Mouse (Mus musculus) embryo, embryonic 10.5 days (tissue): ENCODE results near the gene Tmem253.

ENCODE experiments used
- DNase-seq: peaks from one replicate; pipeline ENCODE4 v3.0.0-alpha.2; 2015; ENCODE audit warnings: low spot score

The Tmem253 gene

GRCm38 (mm10) chr14:52015445-52016100 lies at the start of gene Tmem253:
Gene Tmem253, plus strand, starts transcription at chr14:52015658.
- no peak for DNase-seq

DNA sequence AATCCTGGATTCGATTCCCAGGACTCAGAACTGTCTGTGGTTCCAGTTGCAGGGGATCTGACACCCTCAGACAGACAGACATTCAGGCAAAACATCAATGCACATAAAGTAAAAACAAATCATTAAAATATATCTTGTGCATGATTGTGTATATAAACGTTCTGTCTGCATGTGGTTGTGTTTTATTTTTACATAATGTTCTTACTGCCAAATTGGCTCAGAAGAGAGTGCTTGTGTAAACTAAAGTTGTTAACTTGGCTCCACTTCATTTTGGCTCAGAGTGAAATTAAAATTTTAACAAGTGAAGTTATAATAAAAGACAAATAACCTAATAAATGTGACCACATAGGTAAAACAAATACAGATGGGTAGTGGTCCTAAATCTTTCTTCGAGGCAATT lies 48.1 kb upstream of the Tmem253 start:
- no peak for DNase-seq

DNA sequence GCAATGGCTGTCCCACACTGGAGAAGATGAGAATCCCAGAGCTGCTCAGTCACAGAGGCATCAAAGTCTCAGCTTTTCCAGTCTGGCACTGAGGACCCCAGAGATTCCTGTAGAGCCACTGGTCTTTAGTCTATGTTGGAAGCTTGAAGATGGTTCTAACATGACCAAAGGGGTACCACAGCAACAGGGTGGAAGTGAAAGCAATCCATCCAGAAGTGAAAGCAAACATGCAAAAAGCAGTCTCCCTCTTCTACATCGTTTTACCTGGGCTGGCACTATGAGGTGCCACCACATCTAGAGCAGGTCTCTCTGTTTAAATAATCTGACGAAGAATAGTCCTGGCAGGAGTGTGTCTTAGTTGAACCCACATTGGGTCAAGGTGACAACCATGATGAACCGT lies 36.2 kb upstream of the Tmem253 start:
- no peak for DNase-seq

- DNase-seq = no peak
Observed at GRCm38 (mm10) chr14:51983251-51983650, 32.2 kb upstream of the Tmem253 start.

DNA sequence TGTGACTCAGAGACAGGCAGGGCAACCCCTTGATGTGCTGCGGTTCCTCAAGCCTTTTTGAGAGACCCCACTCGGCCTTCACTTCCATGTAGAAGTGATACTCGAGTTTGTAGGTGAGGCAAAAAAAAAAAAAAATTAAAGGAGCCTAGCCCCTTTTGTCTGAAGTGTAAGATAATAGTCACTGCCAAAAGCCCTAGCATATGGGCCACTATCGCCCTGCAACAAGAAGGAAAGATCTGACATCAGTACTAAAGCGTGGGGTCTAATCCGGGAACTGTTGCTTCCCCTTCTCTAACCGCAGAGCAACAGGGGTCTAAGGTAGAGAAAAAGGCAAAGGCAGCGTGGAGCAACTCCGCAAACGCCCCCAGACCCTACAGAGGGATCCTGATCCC lies 31.6 kb upstream of the Tmem253 start:
- DNase-seq = no peak

DNA sequence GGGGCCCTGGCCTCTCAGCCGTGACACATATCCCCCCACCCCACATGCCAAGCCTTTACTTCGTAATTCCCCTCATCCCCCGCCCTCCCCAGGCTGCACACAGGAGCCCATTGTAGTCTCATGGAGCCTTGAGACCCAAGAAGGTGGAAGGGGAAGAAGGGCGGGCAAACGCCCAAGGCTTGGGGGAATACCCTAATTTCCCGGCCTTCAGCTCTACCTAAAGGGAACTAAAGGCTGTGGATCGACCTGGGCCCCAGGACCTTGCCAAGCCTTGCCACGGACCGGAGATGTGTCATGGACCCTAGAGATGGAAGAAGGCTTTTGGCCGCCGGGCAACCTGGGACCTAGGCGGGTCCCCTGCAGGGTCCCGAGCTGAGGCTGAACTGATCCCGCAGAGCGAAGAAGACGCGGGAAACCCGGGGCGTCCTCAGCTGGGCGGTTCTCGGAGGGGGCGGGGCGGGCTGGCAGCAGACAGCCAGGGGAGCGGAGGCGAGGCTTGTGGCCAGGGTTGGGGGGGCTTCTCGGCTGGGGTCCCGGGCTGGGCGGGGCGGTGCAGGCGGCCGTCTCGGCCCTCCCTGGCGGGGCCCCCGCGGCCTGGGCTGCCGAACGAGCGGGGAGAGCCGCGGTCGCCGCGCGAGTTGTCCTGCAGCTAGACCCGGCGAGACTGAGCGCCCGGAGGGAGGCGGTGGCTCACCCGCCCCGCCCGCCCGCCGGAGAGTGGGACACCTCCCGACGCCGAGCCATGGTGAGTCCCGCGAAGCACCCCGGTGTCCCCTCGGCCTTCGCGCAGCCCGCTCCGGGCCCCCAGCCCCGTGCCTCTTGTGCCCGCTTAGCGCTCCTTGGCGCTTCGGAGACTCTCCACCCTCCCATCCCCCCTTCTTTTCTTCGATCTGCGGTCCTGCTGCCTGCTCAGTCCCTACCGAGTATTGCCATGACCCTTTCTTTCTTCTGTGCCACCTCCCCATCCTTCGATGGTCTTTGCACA lies 30.9 kb upstream of the Tmem253 start, which contains the start of gene Arhgef40:
Gene Arhgef40 (plus strand): TSS at position 473 of the 985 bp plus-strand sequence.
- DNase-seq = peak; percentile 86

GRCm38 (mm10) chr14:51985301-51986152 lies 29.9 kb upstream of the Tmem253 start:
- DNase-seq = peak; percentile 87

DNA sequence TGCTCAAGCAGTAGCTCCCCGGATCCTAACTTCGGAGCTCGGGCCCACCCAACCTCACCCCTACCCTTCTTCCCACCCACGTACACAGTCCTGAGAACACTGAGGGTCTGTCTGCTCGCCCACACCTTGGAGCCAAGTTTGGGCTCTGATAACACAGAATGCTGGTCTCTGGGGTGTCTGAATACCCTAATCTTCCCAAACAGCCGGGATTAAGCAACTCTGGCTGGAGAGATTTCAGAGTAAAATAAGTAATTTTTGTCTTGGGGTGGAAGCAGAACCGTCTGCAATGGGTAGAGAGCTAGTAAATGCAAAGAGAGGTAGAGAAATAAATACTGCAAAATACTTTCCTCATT lies 29.3 kb upstream of the Tmem253 start:
- no peak for DNase-seq

DNA sequence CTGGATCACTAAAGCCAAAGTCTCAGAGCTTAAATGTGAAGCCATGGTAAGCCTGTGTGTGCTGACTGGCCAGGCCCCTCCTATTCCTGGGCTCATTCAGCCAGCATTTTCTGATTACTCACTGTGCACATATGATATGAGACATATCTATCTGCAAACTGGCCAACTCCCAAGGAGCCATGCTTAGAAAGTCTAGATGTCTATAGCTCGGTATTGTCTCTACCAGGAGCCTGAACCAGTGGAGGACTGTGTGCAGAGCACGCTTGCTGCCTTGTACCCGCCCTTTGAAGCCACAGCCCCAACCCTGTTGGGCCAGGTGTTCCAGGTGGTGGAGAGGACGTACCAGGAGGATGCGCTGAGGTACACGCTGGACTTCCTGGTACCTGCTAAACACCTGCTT lies 28.3 kb upstream of the Tmem253 start:
- DNase-seq = no peak

DNA sequence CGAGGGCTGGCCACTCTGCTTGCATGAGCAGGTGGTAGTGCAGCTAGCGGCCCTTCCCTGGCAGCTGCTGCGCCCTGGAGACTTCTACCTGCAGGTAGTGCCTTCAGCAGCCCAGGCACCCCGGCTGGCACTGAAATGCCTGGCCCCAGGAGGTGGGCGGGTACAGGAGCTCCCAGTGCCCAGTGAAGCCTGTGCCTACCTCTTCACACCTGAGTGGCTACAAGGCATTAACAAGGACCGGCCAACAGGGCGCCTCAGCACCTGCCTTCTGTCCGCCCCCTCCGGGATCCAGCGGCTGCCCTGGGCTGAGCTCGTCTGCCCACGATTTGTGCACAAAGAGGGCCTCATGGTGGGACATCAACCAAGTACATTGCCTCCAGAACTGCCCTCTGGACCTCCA lies 26.7 kb upstream of the Tmem253 start:
- DNase-seq = no peak

DNA sequence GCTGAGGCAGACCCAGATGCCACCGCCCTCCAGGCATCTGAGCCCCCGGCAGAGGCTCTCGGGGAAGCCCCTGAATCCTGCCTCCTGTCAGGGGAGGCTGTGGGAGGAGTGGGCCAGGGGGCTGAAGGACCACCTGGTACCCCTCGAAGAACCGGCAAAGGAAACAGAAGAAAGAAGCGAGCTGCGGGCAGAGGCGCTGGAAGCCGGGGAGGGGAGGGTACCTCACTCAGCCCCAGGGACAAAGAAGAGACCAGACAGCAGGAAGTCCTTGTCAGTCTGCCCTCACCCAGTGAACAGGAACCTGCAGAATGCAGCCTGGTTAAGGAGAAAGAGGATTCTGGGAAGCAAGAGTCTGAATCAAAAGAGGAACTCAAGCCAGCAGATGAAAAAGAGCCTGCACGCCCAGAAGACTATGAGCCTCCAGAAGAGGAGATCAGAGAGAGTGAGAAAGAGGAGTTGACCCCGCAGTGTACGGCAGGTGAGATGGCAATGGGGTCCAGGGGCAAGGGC lies 25.9 kb upstream of the Tmem253 start:
- no peak for DNase-seq

DNA sequence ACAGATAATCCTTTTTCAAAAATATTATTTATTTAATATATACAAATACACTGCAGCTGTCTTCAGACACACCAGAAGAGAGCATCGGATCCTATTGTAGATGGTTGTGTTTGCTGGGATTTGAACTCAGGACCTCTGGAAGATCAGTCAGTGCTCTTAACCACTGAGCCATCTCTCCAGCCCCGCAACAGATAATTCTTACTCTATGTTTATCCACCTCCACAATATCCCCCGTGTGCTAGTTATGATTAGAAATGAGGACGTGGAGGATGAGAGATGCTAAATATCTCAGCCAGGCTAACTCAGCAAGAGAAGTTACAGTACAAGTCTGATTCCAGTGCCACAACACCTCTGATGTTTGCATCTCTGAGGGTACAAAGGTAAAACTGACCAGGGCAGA lies 21.0 kb upstream of the Tmem253 start:
- DNase-seq = no peak

GRCm38 (mm10) chr14:51995219-51995871 lies 20.1 kb upstream of the Tmem253 start:
- DNase-seq = no peak

DNA sequence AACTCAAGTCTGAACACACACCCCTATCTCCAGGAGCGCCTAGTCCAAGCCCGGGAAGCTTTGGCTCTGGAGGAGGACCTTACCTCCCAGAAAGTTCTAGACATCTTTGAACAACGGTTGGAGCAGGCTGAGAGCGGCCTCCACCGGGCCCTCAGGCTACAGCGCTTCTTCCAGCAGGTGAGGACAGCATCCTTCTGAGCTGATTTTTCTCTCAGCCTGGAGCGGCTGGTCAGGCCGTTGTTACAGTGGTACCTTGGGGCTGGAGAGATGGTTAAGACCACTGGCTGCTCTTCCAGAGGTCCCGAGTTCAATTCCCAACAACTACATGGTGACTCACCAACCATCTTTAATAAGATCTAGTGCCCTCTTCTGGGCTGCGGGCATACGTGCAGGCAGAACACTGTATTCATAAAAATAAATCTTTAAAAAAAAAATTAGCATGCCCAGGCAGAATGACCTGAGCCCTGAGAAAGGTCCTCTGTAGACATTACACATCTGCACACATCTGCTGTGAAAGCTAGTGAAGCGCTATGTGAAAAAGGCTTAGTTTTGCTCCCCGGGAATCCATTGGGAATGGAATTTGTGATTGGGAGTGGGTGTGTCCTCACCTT lies 19.1 kb upstream of the Tmem253 start:
- peak; percentile 45 for DNase-seq

GRCm38 (mm10) chr14:51996866-51997265 lies 18.6 kb upstream of the Tmem253 start:
- DNase-seq = no peak

- no peak for DNase-seq
Observed at GRCm38 (mm10) chr14:51997483-51997882, 18.0 kb upstream of the Tmem253 start.

- peak; percentile 85 for DNase-seq
Observed at GRCm38 (mm10) chr14:52003981-52004495, 11.4 kb upstream of the Tmem253 start.

- no peak for DNase-seq
Observed at GRCm38 (mm10) chr14:52005141-52005540, 10.3 kb upstream of the Tmem253 start.

DNA sequence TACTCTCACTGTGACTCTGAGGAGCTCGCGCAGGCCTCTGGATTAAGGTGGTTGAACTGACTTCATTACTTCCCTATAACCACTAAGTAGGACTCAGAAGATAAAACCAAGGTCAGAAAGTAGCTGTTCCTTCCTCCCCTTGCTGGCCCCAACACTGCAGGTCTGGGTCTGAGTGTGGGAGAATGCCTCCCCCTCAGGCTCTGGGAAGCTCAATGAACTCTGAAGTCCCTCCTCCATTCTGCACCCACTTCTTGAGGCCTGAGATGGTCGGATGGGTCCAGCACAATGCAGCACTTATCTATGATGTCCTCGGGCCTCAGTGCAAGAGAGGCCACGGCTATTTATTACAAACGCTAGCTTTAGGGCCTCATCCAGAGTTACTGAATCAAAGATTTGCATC lies 9.8 kb upstream of the Tmem253 start:
- DNase-seq = no peak

- peak; percentile 42 for DNase-seq
Observed at GRCm38 (mm10) chr14:52006241-52006640, 9.2 kb upstream of the Tmem253 start.

DNA sequence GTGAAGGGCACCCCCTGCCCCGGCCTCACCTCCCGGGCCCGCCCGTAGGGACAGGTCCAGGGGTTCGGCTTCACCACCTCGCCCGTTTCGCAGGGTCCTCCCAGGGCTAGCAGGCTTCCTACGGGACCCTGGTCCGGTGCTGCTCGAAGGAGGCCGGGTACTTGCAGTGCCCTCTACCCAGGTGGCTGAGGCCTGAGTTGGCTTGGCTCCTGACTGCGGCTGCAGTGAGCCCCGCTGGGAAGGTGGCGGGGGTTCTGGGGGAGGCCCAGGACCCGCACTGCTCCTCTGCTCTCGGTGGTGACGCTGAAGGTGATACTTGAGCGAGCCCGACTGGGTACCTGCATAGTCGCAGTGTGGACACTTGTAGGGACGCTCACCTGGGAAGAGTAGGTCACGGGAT lies 8.7 kb upstream of the Tmem253 start:
- no peak for DNase-seq
